Mouse (Mus musculus) megakaryocyte-erythroid progenitor cell, adult 5-6 weeks (primary cell): ENCODE data around the gene Ugt1a6a. TPM values are rescaled to one million over a fixed set of nuclear protein-coding genes. Genes with fewer than 3 reads are reported as not detected.

ENCODE experiments used
- ATAC-seq: replicated peaks from 2 replicates; pipeline ENCODE4 v1.8.0; 2016; ENCODE audit warnings: mild to moderate bottlenecking, inconsistent platforms; ENCODE audit not compliant: severe bottlenecking, poor library complexity, low FRiP score, low TSS enrichment
- total RNA-seq, 2 experiments: library from RNA; stranded (forward) in 1 of 2; stranded (reverse) in 1 of 2; fragments of 200-1000, 215-1000 nt in 1 of 2; fragments of >200 nt in 1 of 2; fragmentation: Nextera tagmentation in 1 of 2; gene quantifications; 2 replicates each; pipeline ENCODE4 v1.2.3; 2014 to 2017

The Ugt1a6a gene
- total RNA-seq, 2 experiments from 2014 or later: not detected

DNA sequence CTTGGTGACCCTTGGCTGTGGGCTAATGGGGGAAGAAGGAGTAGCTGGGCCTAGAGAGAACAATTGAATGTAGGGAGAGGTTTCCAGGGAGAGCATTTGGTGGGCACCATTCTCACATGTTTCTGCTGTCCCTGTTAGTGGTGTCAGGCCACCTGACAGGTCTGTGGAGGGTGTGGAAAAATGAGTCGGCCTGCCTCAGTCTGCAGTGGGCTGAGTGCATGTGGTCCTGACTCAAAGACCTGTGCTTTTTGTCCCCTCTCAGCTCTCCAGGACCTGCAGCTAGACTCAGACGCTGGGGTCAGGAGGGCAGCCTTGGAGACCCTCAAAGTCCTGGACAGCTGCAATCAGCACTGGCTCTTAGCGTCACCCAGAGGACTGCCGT, 125.0 kb downstream of the Ugt1a6a start:
- peak; percentile 1 for ATAC-seq

DNA sequence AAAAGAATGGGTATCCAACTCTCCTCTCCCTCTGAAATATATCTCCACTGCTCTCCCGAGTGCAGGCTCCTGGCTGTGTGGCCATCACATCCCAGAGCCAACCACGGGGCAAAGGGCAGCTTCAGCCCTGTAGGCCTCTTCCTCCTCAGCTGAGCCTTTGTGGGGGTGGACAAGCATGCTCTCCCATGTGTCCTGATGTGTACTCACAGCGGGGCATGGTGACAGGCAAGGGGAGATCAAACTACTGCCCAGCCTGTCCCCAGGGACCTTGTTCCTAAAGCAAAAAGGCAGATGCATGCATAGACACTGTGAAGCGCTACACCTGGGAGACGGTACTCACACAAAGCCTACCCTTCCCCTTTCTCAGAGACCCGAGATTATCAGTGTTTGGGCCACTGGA, 125.5 kb downstream of the Ugt1a6a start:
- ATAC-seq: 0 out of 2 replicates have a peak, but pooled peaks have one; percentile 0

- ATAC-seq: peak; percentile 0
Observed at GRCm38 (mm10) chr1:88260604-88261377, 126.2 kb downstream of the Ugt1a6a start.

DNA sequence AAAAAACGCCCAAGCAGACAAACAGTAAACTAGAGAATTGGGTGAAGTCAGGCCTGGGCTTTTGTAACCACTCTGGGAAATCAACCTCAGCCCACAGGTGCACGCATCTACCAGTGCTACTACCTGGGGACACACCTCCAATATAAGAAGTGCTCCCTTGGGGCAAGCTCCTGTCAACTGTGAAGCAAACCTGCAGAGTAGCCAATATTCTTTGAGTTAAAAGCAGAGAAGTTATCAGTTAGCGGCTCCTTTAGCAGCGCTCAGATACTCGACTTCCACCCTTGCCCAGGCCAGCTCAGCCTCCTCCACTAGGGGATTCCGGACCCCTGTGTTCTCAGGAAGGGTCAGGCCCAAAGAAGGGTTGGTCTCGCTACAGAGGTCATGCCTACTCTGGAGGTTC, 127.1 kb downstream of the Ugt1a6a start:
- peak; percentile 3 for ATAC-seq

DNA sequence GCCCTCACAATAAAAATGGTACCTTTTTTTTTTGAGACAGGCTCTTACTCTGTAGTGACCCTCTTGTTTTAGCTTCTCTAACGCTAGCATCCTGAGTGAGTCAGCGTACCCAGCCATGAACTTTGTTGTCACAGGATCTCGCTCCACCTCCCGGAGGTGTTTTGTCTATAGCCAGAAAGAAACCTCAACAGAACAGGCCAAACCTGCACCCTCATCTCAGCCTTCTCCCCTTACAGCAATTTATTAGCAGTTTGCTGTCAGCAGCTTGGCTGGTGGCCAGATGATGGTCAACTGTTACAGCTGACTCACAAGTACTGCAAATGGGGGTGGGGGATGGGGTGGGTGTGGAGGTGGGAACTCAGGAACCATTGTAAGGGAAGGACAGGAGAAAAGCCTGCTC, 127.6 kb downstream of the Ugt1a6a start:
- no peak for ATAC-seq

- no peak for ATAC-seq
Observed at GRCm38 (mm10) chr1:88262961-88263360, 128.4 kb downstream of the Ugt1a6a start.

- no peak for ATAC-seq
Observed at GRCm38 (mm10) chr1:88263778-88264177, 129.2 kb downstream of the Ugt1a6a start.

- ATAC-seq: no peak
Observed at GRCm38 (mm10) chr1:88264237-88264868, 129.7 kb downstream of the Ugt1a6a start.

GRCm38 (mm10) chr1:88264869-88265240, 130.2 kb downstream of the Ugt1a6a start:
- no peak for ATAC-seq

DNA sequence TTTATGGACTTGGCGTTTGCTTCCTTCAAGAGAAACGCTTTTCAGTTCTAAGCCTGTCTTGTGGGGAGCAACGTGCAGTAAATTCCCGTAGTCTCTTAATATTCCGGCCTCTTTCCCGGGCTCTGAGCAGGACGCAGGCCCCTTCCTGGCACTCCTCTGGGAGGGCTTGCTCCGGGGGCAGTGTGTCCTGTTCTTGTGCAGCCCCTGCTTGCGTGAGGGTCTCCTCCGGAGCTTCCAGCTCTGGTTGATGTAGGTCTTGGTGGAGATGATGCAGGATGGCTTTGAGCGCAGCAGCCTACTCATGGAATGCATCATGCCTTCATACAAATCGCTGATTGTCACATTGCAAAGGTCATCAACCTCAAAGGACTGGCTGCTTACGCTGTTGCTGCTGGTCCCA, 131.5 kb downstream of the Ugt1a6a start:
- ATAC-seq: no peak

GRCm38 (mm10) chr1:88267489-88267888, 132.9 kb downstream of the Ugt1a6a start:
- ATAC-seq: no peak

DNA sequence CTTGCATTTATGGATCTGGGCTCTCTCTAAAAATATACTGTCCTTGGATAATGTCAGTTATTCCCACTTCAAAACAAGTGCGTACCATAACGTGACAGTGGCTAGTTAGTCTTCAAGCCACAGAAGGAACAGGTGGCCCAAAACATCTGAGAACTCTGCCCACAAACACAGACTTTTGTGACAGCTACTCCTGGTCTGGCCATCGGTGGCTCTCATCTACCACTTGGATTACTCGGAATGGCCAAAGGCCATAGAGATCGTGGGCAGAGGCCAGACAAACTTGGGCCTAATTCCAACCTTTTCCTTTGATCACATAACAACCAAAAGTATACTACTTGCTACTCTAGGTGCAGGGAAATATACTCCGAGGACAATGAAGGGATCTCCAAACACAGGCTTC, 133.5 kb downstream of the Ugt1a6a start:
- no peak for ATAC-seq

Other genes starting within 250 kb of the Ugt1a6a start
- 12.7 and 16.0 TPM in 2 replicates for gene Usp40, start 126.3 kb upstream of the Ugt1a6a start, total RNA-seq (2014; fragmentation: Nextera tagmentation)
- gene Usp40, start 126.3 kb upstream of the Ugt1a6a start, total RNA-seq (2017): 11.5 and 14.8 TPM in 2 replicates
- not detected in 2 replicates for gene Ugt1a10, start 79.4 kb upstream of the Ugt1a6a start, total RNA-seq (2014; fragmentation: Nextera tagmentation)
- gene Ugt1a10, start 79.4 kb upstream of the Ugt1a6a start, total RNA-seq (2017): not detected in 2 replicates
- gene Ugt1a9, start 64.0 kb upstream of the Ugt1a6a start, total RNA-seq (2014; fragmentation: Nextera tagmentation): not detected in 2 replicates
- gene Ugt1a9, start 64.0 kb upstream of the Ugt1a6a start, total RNA-seq (2017): 2.4 TPM in 1 of 2 replicates, not detected in the other
- not detected in 2 replicates for gene Ugt1a8, start 47.0 kb upstream of the Ugt1a6a start, total RNA-seq (2014; fragmentation: Nextera tagmentation)
- gene Ugt1a8, start 47.0 kb upstream of the Ugt1a6a start, total RNA-seq (2017): not detected in 2 replicates
- 0.11 TPM in 1 of 2 replicates, not detected in the other for gene Ugt1a7c, start 39.7 kb upstream of the Ugt1a6a start, total RNA-seq (2014; fragmentation: Nextera tagmentation)
- gene Ugt1a7c, start 39.7 kb upstream of the Ugt1a6a start, total RNA-seq (2017): 0.61 and 2.3 TPM in 2 replicates
- gene Ugt1a6b, start 31.6 kb upstream of the Ugt1a6a start, total RNA-seq (2014; fragmentation: Nextera tagmentation): 0.83 and 0.99 TPM in 2 replicates
- gene Ugt1a6b, start 31.6 kb upstream of the Ugt1a6a start, total RNA-seq (2017): not detected in 2 replicates
- gene Ugt1a5, start 31.2 kb downstream of the Ugt1a6a start, total RNA-seq (2014; fragmentation: Nextera tagmentation): 1.5 TPM in 1 of 2 replicates, not detected in the other
- not detected in 2 replicates for gene Ugt1a5, start 31.2 kb downstream of the Ugt1a6a start, total RNA-seq (2017)
- gene Ugt1a2, start 65.8 kb downstream of the Ugt1a6a start, total RNA-seq (2014; fragmentation: Nextera tagmentation): 1.0 TPM in 1 of 2 replicates, not detected in the other
- gene Ugt1a2, start 65.8 kb downstream of the Ugt1a6a start, total RNA-seq (2017): not detected in 2 replicates
- gene Dnajb3, start 71.0 kb downstream of the Ugt1a6a start, total RNA-seq (2014; fragmentation: Nextera tagmentation): 8.2 and 9.5 TPM in 2 replicates
- gene Dnajb3, start 71.0 kb downstream of the Ugt1a6a start, total RNA-seq (2017): 0.99 and 1.8 TPM in 2 replicates
- not detected in 2 replicates for gene Ugt1a1, start 77.2 kb downstream of the Ugt1a6a start, total RNA-seq (2014; fragmentation: Nextera tagmentation)
- not detected in 2 replicates for gene Ugt1a1, start 77.2 kb downstream of the Ugt1a6a start, total RNA-seq (2017)
- 0.25 TPM in 1 of 2 replicates, not detected in the other for gene Mroh2a, start 92.2 kb downstream of the Ugt1a6a start, total RNA-seq (2014; fragmentation: Nextera tagmentation)
- gene Mroh2a, start 92.2 kb downstream of the Ugt1a6a start, total RNA-seq (2017): 0.05 and 1.9 TPM in 2 replicates
- gene Hjurp, start 142.8 kb downstream of the Ugt1a6a start, total RNA-seq (2014; fragmentation: Nextera tagmentation): 203 and 209 TPM in 2 replicates
- gene Hjurp, start 142.8 kb downstream of the Ugt1a6a start, total RNA-seq (2017): 173 and 190 TPM in 2 replicates
- gene Trpm8, start 142.9 kb downstream of the Ugt1a6a start, total RNA-seq (2014; fragmentation: Nextera tagmentation): not detected in 2 replicates
- gene Trpm8, start 142.9 kb downstream of the Ugt1a6a start, total RNA-seq (2017): not detected in 2 replicates